Mouse (Mus musculus) right cerebral cortex, postnatal 10 days (tissue): ENCODE measurements around the gene Pvr.

Experiments used
- DNase-seq, 2 experiments: peaks; one replicate each; pipeline ENCODE4 v3.0.0; 2021; ENCODE audit warnings: low spot score in 2 of 2

Gene Pvr

GRCm38 (mm10) chr7:19920506-19921261 is at the start of gene Pvr:
Pvr (minus strand) TSS chr7:19921160.
- peak; percentile 82 to 86 for DNase-seq

DNA sequence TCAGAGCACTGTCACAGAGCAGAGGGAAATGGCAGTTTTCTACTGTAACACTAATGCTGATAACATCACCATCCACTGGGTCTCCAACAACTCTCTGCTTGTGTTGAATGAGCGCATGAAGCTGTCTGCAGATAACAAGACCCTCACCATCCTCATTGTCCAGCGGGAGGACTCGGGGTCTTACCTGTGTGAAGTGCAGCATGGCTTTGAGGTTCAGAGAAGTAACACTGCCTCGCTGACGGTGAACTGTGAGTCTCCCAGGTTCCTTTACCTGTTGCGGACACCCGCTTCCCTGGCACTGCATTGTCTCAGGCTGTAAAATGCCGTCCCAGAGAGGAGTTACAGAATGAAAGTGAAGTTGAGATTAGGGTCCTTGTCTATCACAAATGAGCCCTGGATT is 49.2 kb upstream of the Pvr start:
- no peak for DNase-seq

GRCm38 (mm10) chr7:19969541-19970090 is 48.7 kb upstream of the Pvr start:
- no peak for DNase-seq

- DNase-seq: no peak
These were observed 48.1 kb upstream of the Pvr start for GRCm38 (mm10) chr7:19969106-19969505.

- DNase-seq: no peak
These were observed 44.1 kb upstream of the Pvr start, which contains the start of gene Ceacam20 for GRCm38 (mm10) chr7:19964985-19965579. Ceacam20 (plus strand) TSS chr7:19965412.

DNA sequence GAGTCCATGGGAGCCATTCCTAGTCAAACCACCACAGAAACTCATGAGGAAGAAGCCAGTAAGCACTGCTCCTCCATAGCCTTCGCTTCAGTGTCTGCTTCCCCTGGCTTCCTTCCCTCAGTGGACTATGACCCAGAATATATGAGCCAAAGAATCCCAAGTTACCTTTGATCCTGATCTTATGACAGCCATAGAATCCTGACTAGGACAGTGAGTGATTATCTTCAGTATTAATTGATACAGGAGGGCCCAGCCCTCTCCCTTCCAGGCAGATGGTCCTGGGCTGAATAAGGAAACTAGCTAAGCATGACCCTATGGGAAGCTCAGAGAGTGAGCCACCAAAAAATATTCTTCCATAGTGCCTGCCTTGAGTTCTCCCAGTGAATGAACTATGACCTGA is 41.5 kb upstream of the Pvr start:
- no peak for DNase-seq

DNA sequence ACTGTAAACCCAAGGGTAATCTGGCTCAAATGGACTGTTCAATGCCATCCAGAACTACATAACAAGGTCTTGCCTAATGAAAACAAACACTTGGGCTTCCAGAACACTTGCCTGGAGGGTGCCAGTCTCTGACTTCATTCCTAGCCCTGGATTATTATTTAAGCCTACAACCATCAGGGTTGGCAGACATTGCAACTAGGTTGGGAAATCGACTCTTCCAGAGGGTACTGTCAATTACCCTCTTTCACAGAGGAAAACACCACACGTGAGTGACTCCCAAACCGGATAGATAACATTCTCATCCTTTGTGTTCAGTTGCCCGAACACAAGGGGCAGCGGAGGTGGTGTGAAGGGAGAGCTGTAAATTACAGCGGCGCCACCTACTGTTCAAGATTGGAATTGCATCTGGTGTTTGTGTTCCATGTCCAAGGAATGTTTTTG is 35.4 kb upstream of the Pvr start:
- peak; percentile 78 to 86 for DNase-seq

- DNase-seq: no peak
These were observed 34.9 kb upstream of the Pvr start for GRCm38 (mm10) chr7:19955861-19956260.

DNA sequence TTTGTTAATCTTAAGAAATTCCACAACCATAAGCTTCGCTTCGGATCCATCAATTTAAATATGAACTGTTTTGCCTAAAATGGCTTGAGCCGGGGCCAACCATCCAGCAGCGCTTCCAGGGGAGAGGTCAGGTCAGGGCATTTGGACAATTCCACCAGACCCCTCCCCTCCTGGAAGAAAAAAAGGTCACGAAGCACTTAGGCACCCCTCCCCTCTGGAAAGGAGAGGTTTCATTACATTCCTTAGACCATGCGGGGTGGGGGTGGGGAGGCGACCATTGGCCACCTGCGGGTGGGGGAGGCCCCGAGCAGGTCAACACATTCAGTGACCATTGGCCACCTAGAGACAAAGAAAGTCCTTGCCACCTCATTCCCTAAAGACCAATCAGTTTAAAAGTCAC is 32.1 kb upstream of the Pvr start:
- DNase-seq: no peak

- no peak for DNase-seq
These were observed 31.5 kb upstream of the Pvr start for GRCm38 (mm10) chr7:19952320-19952986.

- no peak for DNase-seq
These were observed 29.6 kb upstream of the Pvr start, which contains the start of gene Igsf23 for GRCm38 (mm10) chr7:19950589-19950988. Igsf23 (minus strand) TSS chr7:19950756.

DNA sequence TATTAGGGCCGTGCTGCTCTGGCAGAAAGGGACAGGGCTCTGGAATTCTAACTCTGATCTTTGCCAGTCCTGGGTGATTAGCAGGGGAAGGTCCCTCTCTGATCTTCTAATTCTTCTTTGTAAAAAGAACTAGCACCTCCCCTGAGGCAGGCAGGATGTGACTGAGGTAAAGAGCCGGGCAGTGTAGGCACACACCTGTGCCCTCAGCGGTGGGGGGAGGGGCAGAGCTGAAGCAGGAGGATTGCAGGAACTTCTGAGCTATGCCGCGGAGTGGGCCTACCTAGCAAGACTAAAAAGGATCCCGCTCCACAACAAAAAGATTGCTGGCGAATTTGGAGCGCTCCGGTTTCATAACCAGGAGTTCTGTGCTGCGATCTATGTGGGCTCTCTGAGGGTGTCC is 29.0 kb upstream of the Pvr start:
- DNase-seq: no peak

DNA sequence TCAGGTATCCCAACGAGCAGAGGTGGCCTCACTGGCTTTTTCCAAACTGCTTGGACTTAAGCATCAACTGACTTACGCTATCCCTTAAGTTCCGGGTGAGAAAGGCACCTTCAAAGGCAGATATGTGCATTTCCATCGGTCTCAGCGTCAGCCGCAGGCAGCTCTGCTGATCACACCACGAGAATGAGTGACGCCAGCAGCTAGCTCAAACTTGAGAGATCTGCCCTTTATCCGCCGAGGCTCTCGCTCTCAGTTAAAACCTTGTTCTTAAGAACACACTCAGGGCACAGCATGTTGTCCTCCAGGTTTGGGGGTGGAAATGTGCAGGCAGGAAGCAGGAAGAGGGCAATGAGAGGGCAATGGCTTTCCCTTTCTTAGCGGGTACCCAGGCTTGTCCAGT is 28.0 kb upstream of the Pvr start:
- DNase-seq: no peak

- no peak for DNase-seq
These were observed 25.0 kb upstream of the Pvr start for GRCm38 (mm10) chr7:19945821-19946515.

DNA sequence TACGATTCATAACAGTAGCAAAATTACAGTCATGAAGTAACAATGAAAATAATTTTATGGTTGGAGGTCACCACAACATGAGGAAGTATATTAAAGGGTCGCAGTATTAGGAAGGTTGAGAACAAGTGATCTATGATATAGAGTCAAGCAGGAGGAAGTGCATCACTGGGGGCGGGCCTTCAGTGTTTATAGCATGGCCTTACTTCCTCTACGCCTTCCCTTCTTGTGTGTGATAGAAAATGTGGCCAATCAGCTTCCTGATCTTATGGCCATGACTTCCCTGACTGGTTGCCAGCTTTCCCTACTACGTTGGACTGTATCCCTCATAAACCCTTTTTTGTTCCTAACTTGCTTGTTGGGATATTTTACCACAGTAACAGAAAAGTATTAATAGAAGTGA is 24.2 kb upstream of the Pvr start:
- no peak for DNase-seq

DNA sequence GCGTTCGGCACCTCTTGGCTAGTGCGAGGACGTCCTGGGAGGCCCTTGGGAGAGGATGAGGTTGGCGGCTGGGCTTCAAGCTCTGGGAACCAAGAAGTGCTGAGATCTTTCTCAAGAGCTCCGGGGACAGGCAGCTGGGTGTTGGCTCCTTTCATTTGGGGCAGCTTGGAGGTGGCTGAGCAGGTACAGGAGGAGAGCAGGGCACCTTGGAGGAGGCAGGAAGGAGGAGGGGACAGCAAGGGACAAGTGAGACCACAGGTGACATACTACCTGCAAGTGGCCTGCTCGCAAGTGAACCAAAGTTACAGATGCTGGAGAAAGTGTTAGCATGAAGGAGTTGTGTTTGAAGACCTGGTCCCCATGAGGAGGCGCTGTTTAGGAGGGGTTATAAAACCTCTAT is 23.7 kb upstream of the Pvr start:
- DNase-seq: no peak

DNA sequence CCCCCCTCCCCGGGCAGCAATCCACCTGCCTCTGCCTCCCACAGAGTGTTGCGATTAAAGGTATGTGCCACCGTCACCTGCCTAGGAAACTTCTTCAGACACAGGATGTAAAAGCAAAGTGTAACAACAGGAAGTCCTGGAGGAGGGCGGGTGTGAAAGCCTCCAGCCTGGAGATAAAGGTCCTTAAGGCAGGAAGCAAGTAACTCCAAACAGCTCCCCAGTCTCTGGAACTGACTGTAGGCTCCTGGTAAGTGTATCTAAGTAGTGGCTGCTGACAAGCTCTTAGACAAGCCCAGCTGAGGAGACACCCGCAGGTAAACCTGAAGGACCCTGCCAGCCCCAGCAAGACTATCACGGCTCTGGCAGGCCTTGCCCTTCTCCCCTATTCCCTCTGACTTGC is 19.3 kb upstream of the Pvr start:
- DNase-seq: no peak

- peak; percentile 58 to 74 for DNase-seq
These were observed 18.7 kb upstream of the Pvr start for GRCm38 (mm10) chr7:19939555-19940235.

- no peak for DNase-seq
These were observed 16.4 kb upstream of the Pvr start for GRCm38 (mm10) chr7:19937229-19937821.

DNA sequence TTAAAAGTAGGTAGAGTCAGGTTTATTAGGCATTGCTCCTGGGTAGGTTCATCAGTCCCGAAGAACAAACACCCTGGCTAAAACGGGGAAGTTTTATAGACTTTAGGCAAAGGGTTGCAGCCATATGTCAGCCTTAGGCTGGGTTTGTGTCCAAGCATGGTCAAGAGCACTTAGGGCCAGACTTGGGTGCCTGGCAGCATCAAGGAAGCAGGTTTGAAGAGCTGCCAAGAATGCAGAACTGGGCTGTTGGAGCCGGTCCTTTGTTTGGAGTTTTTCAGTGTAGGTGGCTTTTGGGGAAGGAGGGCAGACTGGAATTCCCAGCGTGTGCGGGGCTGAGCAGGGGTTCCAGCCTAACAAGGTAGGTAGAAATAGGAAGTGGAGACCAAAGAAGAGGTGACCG is 15.0 kb upstream of the Pvr start:
- DNase-seq: no peak

DNA sequence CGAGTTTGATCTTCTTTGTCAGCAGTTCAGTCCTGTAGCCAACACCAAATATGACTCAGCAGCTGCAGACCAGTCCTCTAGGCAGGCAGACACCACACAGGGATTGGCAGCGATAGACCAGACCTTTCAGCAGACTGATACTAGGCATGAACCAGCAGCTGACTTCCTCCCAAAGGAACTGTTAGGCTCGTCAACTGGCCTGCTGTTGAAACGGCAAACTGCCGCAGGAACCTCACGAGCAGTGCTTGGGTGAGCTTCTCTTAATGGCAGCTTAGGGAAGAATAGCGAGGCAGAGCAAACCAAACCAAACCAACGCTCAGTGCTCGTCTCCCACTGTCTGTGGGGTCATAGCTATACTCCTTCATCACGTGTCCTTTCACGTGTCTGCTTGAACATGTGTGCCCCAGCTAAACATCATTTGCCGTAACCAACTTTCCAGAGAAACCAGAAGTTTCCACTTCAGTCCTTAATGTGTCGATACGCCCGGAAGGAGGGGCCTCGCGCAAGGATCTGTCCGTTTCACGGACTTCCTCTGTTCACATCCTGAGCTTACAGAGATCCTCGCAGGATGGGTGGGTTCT is 14.3 kb upstream of the Pvr start:
- DNase-seq: no peak
